Mouse (Mus musculus): ENCODE results near the gene Hmcn1.

- TF ChIP-seq POLR2A (IDR thresholded peaks at IDR 0.05; ENCODE audit: borderline replicate concordance, low read depth, low read length) (no peak), CTCF (IDR thresholded peaks at IDR 0.05; ENCODE audit: low read depth, low read length) (no peak)
Measured at GRCm38 (mm10) chr1:150759476-150760079, 233.7 kb downstream of the Hmcn1 start.

All from bone marrow macrophage, adult 2 months (primary cell).